ENCODE assay signal across 9 mouse cellular contexts in genomic region chr12:104419136-104419462, GRCm38 (mm10). TPM values are rescaled to one million over a fixed set of nuclear protein-coding genes. Genes with fewer than 3 reads are reported as not detected.
A peak's percentile ranks its signal among the peaks of the same experiment; 100 is the strongest.
DNase-seq lines count a peak whose midpoint lies in the region; ATAC-seq lines count a peak whose summit lies in the region.
"Had no signal": no experiment of that assay in that cellular context is flagged by ENCODE, and none has a peak within 500 bp of the region (broad histone marks: within the 10 kb centered on the region; RNA-seq: fewer than 3 reads in every experiment).

No protein-coding gene starts in this region.

- peak; percentile 22; the same call in 1 of the 2 replicates for ATAC-seq in forebrain, embryonic 12.5 days (ENCODE audit: low FRiP score)
- peak; percentile 70 for ATAC-seq in megakaryocyte-erythroid progenitor cell, adult 5-6 weeks (replicated peaks; ENCODE audit: low FRiP score, low TSS enrichment, poor library complexity, severe bottlenecking)

- no peak overlapping the region for H3K4me3 ChIP-seq in forebrain, embryonic 12.5 days (replicated peaks)

- H3K9me3 ChIP-seq in forebrain, embryonic 12.5 days: no peaks in the 10 kb centered on the region
- H3K9me3 ChIP-seq: heart, embryonic 13.5 days had no signal

- H3K27ac ChIP-seq in forebrain, embryonic 12.5 days: no peak overlapping the region
- H3K27ac ChIP-seq: heart, embryonic 13.5 days had no signal

- intact Hi-C loops in left cerebral cortex, postnatal 36 days (cut with DNase I): loop anchor here (2.0 to 5.0 kb wide), 4 partner anchors 67 to 424 kb away; no protein-coding TSS in a partner anchor

- 11% methylated on average over 2 of the region's 2 CpGs for WGBS in forebrain, embryonic 12.5 days

- no peak overlapping the region for H3K4me2 ChIP-seq in forebrain, embryonic 12.5 days

- H3K4me1 ChIP-seq in forebrain, embryonic 12.5 days: no peaks in the 10 kb centered on the region

- DNase-seq in cerebellum, postnatal 10 days: peak; percentile 22 to 36
- no peak for DNase-seq in cerebellum, postnatal 4 days (ENCODE audit: low spot score in 2 of 2)
- peak; percentile 64 for DNase-seq in ES-CJ7 (ENCODE audit: low read depth, low spot score)
- no peak for DNase-seq in left cerebral cortex, postnatal 36 days (ENCODE audit: low spot score in 2 of 2)
- DNase-seq in right cerebral cortex, postnatal 36 days (ENCODE audit: low spot score in 2 of 2): no peak
- no peak for DNase-seq in layer of hippocampus, adult 9-10 months (ENCODE audit: low spot score)

- peaks cover 9% of the 10 kb centered on the region for H3K27me3 ChIP-seq in forebrain, embryonic 12.5 days

- no peaks in the 10 kb centered on the region for H3K36me3 ChIP-seq in forebrain, embryonic 12.5 days (replicated peaks)
- H3K36me3 ChIP-seq: heart, embryonic 13.5 days had no signal

- H3K9ac ChIP-seq in forebrain, embryonic 12.5 days: no peak overlapping the region

RNA-seq across cellular contexts. Expression of gene Serpina3n, which starts 12.6 kb away (rescaled TPM):
- not detected in 2 replicates for polyA plus RNA-seq in forebrain, embryonic 12.5 days (2016; fragmentation: Nextera tagmentation; extraction: Ambion mirVana)
- total RNA-seq in megakaryocyte-erythroid progenitor cell, adult 5-6 weeks (2014; fragmentation: Nextera tagmentation): not detected in 2 replicates
- not detected in 2 replicates for total RNA-seq in megakaryocyte-erythroid progenitor cell, adult 5-6 weeks (2017)
- total RNA-seq in left cerebral cortex, postnatal 36 days (2021): 10 to 100 TPM; 10.5 to 11.8 TPM

RNA-seq across cellular contexts. Expression of gene Gsc, which starts 54.0 kb away (rescaled TPM):
- 1.4 and 2.2 TPM in 2 replicates for polyA plus RNA-seq in forebrain, embryonic 12.5 days (2016; fragmentation: Nextera tagmentation; extraction: Ambion mirVana)
- total RNA-seq in megakaryocyte-erythroid progenitor cell, adult 5-6 weeks (2014; fragmentation: Nextera tagmentation): not detected in 2 replicates
- not detected in 2 replicates for total RNA-seq in megakaryocyte-erythroid progenitor cell, adult 5-6 weeks (2017)
- total RNA-seq in left cerebral cortex, postnatal 36 days (2021): not detected

Comparison
In these comparisons a context has a peak if more than half of its experiments do, and no peak if none do; other contexts are left out.
1. DNase-seq: peak in cerebellum, postnatal 10 days (2 of 2) and ES-CJ7 (single experiment); none in cerebellum, postnatal 4 days (0 of 2), left cerebral cortex, postnatal 36 days (0 of 2), right cerebral cortex, postnatal 36 days (0 of 2) and layer of hippocampus, adult 9-10 months (single experiment).
2. RNA of gene Serpina3n, which starts 12.6 kb away (total RNA-seq): 10.5 to 11.8 TPM in left cerebral cortex, postnatal 36 days; not detected in megakaryocyte-erythroid progenitor cell, adult 5-6 weeks; every median in the first group is over 10 times any median in the second.